Mouse (Mus musculus) CH12.LX (cell line): Measurements from ENCODE around the gene Stk40. TPM values are rescaled to one million over a fixed set of nuclear protein-coding genes. Genes with fewer than 3 reads are reported as not detected.

ENCODE experiments used
- DNase-seq: peaks from one replicate; pipeline ENCODE4 v3.0.0-alpha.2; 2013; ENCODE audit errors: extremely low read depth
- H3K27ac ChIP-seq: 2 replicates; pipeline ENCODE4 v1.5.1; 2012; ENCODE audit warnings: low read depth, mild to moderate bottlenecking, control low read depth, moderate library complexity; ENCODE audit not compliant: insufficient read depth
- H3K27me3 ChIP-seq: replicated peaks from 2 replicates; pipeline ENCODE3; 2012; ENCODE audit warnings: inconsistent platforms
- H3K36me3 ChIP-seq, 2 experiments: replicated peaks in 1 of 2; 2 replicates each; pipeline versions ENCODE3 to v1.6.1; 2012; ENCODE audit warnings: inconsistent platforms in 1 of 2, low read length in 1 of 2, mild to moderate bottlenecking in 1 of 2, mixed read lengths in 1 of 2, moderate library complexity in 1 of 2; ENCODE audit not compliant: control insufficient read depth in 1 of 2, insufficient read depth in 1 of 2
- H3K4me1 ChIP-seq, 2 experiments: 2 replicates each; pipeline ENCODE4 v1.6.1; 2012; ENCODE audit warnings: inconsistent platforms in 1 of 2, moderate library complexity in 1 of 2; ENCODE audit not compliant: insufficient read depth in 2 of 2, control insufficient read depth in 1 of 2
- H3K4me2 ChIP-seq: 2 replicates; pipeline ENCODE4 v1.6.1; 2012; ENCODE audit warnings: low read depth, mild to moderate bottlenecking, control low read depth; ENCODE audit not compliant: poor library complexity, insufficient read depth, severe bottlenecking
- H3K4me3 ChIP-seq, 3 experiments: fragments of 150-350 bp in 1 of 3; sonication (generic) in 1 of 3; replicated peaks in 1 of 3; 2 replicates each; pipeline versions ENCODE3 to v1.5.1; 2011 to 2012; ENCODE audit warnings: low read depth in 2 of 3, low read length in 2 of 3, mild to moderate bottlenecking in 2 of 3, moderate library complexity in 2 of 3, control low read depth in 1 of 3, improper control_type of control experiment in 1 of 3, inconsistent platforms in 1 of 3, mixed read lengths in 1 of 3; ENCODE audit not compliant: poor library complexity in 1 of 3
- H3K79me2 ChIP-seq: replicated peaks from 2 replicates; pipeline ENCODE4 v1.6.1; 2012; ENCODE audit warnings: mild to moderate bottlenecking, moderate library complexity; ENCODE audit not compliant: control insufficient read depth, poor library complexity, insufficient read depth, severe bottlenecking; ENCODE audit errors: extremely low read depth
- H3K9ac ChIP-seq: 2 replicates; pipeline ENCODE4 v1.6.1; 2012; ENCODE audit warnings: low read depth, mild to moderate bottlenecking, control low read depth, moderate library complexity; ENCODE audit not compliant: insufficient read depth
- H3K9me3 ChIP-seq: replicated peaks from 2 replicates; pipeline ENCODE3; 2012; ENCODE audit warnings: low read length, inconsistent platforms, mixed read lengths
- BHLHE40 ChIP-seq: IDR thresholded peaks from 2 replicates; pipeline ENCODE4 v1.6.1; 2011; ENCODE audit warnings: mild to moderate bottlenecking, low read depth, low read length, improper control_type of control experiment
- CHD1 ChIP-seq: IDR thresholded peaks from 2 replicates; pipeline ENCODE4 v1.6.1; 2012; ENCODE audit warnings: low read depth, low read length, improper control_type of control experiment, inconsistent platforms
- CTCF ChIP-seq, 2 experiments: IDR thresholded peaks in 1 of 2; conservative IDR thresholded peaks in 1 of 2; 2 replicates each; pipeline ENCODE4 v1.5.1; 2011 to 2012; ENCODE audit warnings: low read depth in 2 of 2, low read length in 2 of 2, improper control_type of control experiment in 1 of 2, inconsistent platforms in 1 of 2, mild to moderate bottlenecking in 1 of 2, moderate library complexity in 1 of 2
- ELF1 ChIP-seq: IDR thresholded peaks from 2 replicates; pipeline ENCODE4 v1.6.1; 2014; ENCODE audit warnings: low read depth, mild to moderate bottlenecking, inconsistent platforms, low read length, improper control_type of control experiment
- ETS1 ChIP-seq: conservative IDR thresholded peaks from 2 replicates; pipeline ENCODE4 v1.6.1; 2012; ENCODE audit warnings: low read depth, mild to moderate bottlenecking, inconsistent platforms, low read length, improper control_type of control experiment, moderate library complexity
- GABPA ChIP-seq: IDR thresholded peaks from 2 replicates; pipeline ENCODE4 v1.6.1; 2012; ENCODE audit warnings: low read depth, low read length, improper control_type of control experiment, inconsistent platforms; ENCODE audit not compliant: insufficient replicate concordance
- HCFC1 ChIP-seq: IDR thresholded peaks from 2 replicates; pipeline ENCODE4 v1.6.1; 2012; ENCODE audit warnings: low read depth, mild to moderate bottlenecking, inconsistent platforms, low read length, improper control_type of control experiment
- IRF4 ChIP-seq: IDR thresholded peaks from 2 replicates; pipeline ENCODE4 v1.6.1; 2014; ENCODE audit warnings: low read depth, mild to moderate bottlenecking, inconsistent platforms, low read length, improper control_type of control experiment
- JUN ChIP-seq: IDR thresholded peaks from 2 replicates; pipeline ENCODE4 v1.6.1; 2011; ENCODE audit warnings: low read depth, mild to moderate bottlenecking, low read length, improper control_type of control experiment, moderate library complexity; ENCODE audit not compliant: insufficient read depth
- MAFK ChIP-seq: IDR thresholded peaks from 2 replicates; pipeline ENCODE4 v1.6.1; 2011; ENCODE audit warnings: low read length, improper control_type of control experiment; ENCODE audit not compliant: insufficient replicate concordance
- MAX ChIP-seq: IDR thresholded peaks from 2 replicates; pipeline ENCODE4 v1.6.1; 2011; ENCODE audit warnings: low read length, improper control_type of control experiment
- MXI1 ChIP-seq: IDR thresholded peaks from 2 replicates; pipeline ENCODE4 v1.6.1; 2011; ENCODE audit warnings: mild to moderate bottlenecking, low read depth, low read length, improper control_type of control experiment
- MYC ChIP-seq: IDR thresholded peaks from 2 replicates; pipeline ENCODE4 v1.6.1; 2011; ENCODE audit warnings: low read depth, mild to moderate bottlenecking, improper control_type of control experiment, low read length
- NRF1 ChIP-seq: IDR thresholded peaks from 2 replicates; pipeline ENCODE4 v1.6.1; 2014; ENCODE audit warnings: low read depth, mild to moderate bottlenecking, inconsistent platforms, low read length, improper control_type of control experiment, moderate library complexity
- PAX5 ChIP-seq: IDR thresholded peaks from 2 replicates; pipeline ENCODE4 v1.6.1; 2012; ENCODE audit warnings: low read length, inconsistent platforms, mixed read lengths
- POLR2A ChIP-seq: IDR thresholded peaks from 2 replicates; pipeline ENCODE4 v1.6.1; 2011; ENCODE audit warnings: low read depth, mild to moderate bottlenecking, improper control_type of control experiment, low read length
- POLR2AphosphoS2 ChIP-seq: IDR thresholded peaks from 2 replicates; pipeline ENCODE4 v1.6.1; 2011; ENCODE audit warnings: low read depth, low read length, improper control_type of control experiment
- RAD21 ChIP-seq: IDR thresholded peaks from 2 replicates; pipeline ENCODE4 v1.6.1; 2011; ENCODE audit warnings: low read depth, mild to moderate bottlenecking, low read length, improper control_type of control experiment, moderate library complexity
- SMC3 ChIP-seq: IDR thresholded peaks from 2 replicates; pipeline ENCODE4 v1.6.1; 2011; ENCODE audit warnings: low read depth, low read length, improper control_type of control experiment
- UBTF ChIP-seq: IDR thresholded peaks from 2 replicates; pipeline ENCODE4 v1.6.1; 2012; ENCODE audit warnings: low read depth, mild to moderate bottlenecking, inconsistent platforms, low read length, improper control_type of control experiment, moderate library complexity
- USF2 ChIP-seq: conservative IDR thresholded peaks from 2 replicates; pipeline ENCODE4 v1.6.1; 2011; ENCODE audit warnings: low read depth, low read length, improper control_type of control experiment
- ZC3H11A ChIP-seq: IDR thresholded peaks from 2 replicates; pipeline ENCODE4 v1.6.1; 2012; ENCODE audit warnings: low read depth, mild to moderate bottlenecking, inconsistent platforms, low read length, improper control_type of control experiment
- ZKSCAN1 ChIP-seq: IDR thresholded peaks from 2 replicates; pipeline ENCODE4 v1.6.1; 2012; ENCODE audit warnings: low read depth, inconsistent platforms, low read length, improper control_type of control experiment, borderline replicate concordance
- dilution Hi-C: fragments of 300-500 bp; cut with MboI; formaldehyde crosslinking; loops from 2 replicates; pipeline ENCODE4 v1.14.3; 2020; ENCODE audit warnings: low sequenced_read_pairs; ENCODE audit not compliant: extremely low pct_unique_long_range_greater_than_20kb, extremely low pct_ligation_motif_present
- in situ Hi-C: fragments of 300-500 bp; cut with MboI; formaldehyde crosslinking; loops from 3 replicates; pipeline ENCODE4 v1.14.3; 2019; ENCODE audit warnings: low sequenced_read_pairs, low pct_ligation_motif_present, low pct_unique_long_range_greater_than_20kb, mixed read lengths
- polyA plus RNA-seq: library from polyadenylated mRNA; unstranded; fragments of >175 nt; gene quantifications from 2 replicates; pipeline ENCODE4 v1.2.1, GENCODE M21; 2012; ENCODE audit warnings: low read depth; ENCODE audit not compliant: insufficient read length
- total RNA-seq, 2 experiments: library from RNA; depleted of rRNA; stranded (reverse); fragments of 300-350 nt in 1 of 2; fragments of >200 nt in 1 of 2; gene quantifications; 2 replicates each; pipeline ENCODE4 v1.2.3; 2012 to 2014

The Stk40 gene
- total and polyA plus RNA-seq, 3 experiments = 8.6 to 33.0 (median 16.4) TPM

DNA sequence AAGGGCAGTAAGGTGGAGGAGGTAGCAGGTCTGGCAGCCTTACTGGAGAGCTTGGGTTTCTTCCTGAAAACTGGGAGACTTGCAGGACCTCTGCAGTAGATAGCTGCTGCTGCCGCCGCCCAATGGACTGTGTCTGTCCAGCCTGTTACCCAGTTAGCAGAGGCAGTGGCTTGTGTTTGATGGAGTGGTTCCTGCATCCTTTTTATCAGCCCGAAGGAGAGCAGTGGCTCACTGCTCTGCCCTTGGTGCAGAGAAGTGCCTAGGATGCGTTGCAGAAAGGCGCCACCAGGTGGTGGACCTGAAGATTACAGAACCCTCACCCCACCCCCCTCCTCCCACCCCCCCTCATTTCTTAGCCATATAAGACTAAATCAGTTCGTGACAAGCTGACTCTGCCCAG is 10.2 kb downstream of the Stk40 start:
- Histone ChIP-seq H3K79me2 (peaks cover 21% of the 10 kb centered on the region), H3K4me3 (no peak overlapping the region), H3K4me2 (no peak overlapping the region), H3K27me3 (no peaks in the 10 kb centered on the region), H3K36me3 (peaks cover 37 to 60% of the 10 kb centered on the region in 2 experiments), H3K27ac (no peak overlapping the region), H3K4me1 (peaks cover 15 to 52% of the 10 kb centered on the region in 2 experiments), H3K9ac (no peak overlapping the region), H3K9me3 (no peaks in the 10 kb centered on the region)
- peak; percentile 47 for DNase-seq
- in situ Hi-C loops = loop anchor here (5.0 kb wide), 1 partner anchor 37 kb away; no protein-coding TSS in a partner anchor
- TF ChIP-seq CTCF (conservative IDR thresholded peaks at IDR 0.05 in 1 of 2, IDR thresholded peaks at IDR 0.05 in 1 of 2; ENCODE audit: low read depth in 2 of 2, low read length in 2 of 2) (peak in 1 of 2 experiments; percentile 69; a peak in 2 of 4 replicates), ZC3H11A (no peak), CHD1 (no peak), RAD21 (peak; percentile 59), UBTF (no peak), ETS1 (no peak), SMC3 (peak; percentile 67)
- dilution Hi-C loops = no loop called here

DNA sequence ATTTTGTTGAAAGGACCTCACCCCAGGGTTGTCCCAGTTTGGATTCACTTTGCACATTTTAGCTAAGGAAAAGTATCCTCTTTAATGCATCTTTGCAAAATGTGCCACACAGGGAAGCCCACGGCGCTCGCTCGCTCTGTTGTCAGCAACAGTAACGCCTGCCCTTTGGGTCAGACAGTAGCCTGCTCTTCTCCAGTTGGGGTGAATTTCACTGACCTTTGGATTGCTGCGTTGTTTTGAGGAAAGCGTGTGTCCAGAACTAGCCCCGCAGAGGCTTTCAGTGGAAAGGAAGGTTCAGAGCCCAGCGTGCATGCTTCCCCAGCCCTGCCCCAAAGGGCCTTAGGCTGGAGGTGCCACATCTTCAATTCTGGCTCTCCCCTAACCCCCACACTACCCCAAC is 11.7 kb downstream of the Stk40 start:
- Histone ChIP-seq H3K27me3 (no peaks in the 10 kb centered on the region), H3K4me3 (no peak overlapping the region), H3K4me1 (peaks cover 3 to 37% of the 10 kb centered on the region in 2 experiments; a peak in 2 of 4 replicates)
- in situ Hi-C loops = no loop called here
- TF ChIP-seq HCFC1 = no peak
- TF ChIP-seq CHD1 = no peak
- TF ChIP-seq RAD21 = no peak
- TF ChIP-seq UBTF = no peak
- no peak for TF ChIP-seq MAFK
- TF ChIP-seq ETS1 = no peak
- TF ChIP-seq, all 38 proteins: peak for 0
- no peak for DNase-seq
- Histone ChIP-seq H3K36me3 (peaks cover 40 to 65% of the 10 kb centered on the region in 2 experiments), H3K9ac (no peak overlapping the region), H3K79me2 (peaks cover 13% of the 10 kb centered on the region), H3K4me2 (no peak overlapping the region), H3K27ac (no peak overlapping the region), H3K9me3 (no peaks in the 10 kb centered on the region)
- dilution Hi-C loops = no loop called here

DNA sequence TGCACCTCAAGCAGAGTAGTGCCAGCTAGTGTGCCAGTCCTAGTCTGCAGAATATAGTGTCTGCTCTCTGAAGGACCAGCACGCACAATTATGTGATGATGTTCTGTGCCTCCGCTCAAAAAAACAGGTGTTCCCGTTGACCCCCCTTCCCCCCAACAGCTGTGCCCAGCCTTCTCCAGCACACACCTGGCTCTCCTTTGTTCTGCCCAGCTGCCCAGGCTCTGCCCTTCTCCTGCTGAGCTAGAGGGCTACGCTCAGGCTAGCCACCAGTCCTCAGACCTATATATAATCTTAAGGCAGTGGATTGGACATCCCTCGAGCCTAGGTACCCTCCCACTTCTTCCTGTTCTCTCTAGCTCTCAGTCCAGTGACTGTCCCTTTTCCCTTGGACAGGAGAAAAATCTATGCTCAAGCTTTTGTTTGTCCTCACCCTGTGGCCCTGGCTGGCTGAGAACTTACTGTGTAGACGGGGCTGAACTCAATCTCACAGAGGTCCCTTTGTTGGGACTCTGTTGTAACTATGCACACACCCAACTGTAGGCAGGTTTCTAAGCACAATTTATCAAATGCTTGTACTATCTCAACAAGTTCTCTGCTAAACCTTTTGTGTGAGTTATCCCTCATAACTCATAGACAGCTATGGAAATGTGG is 12.2 kb downstream of the Stk40 start:
- Histone ChIP-seq H3K79me2 (peaks cover 11% of the 10 kb centered on the region), H3K27ac (no peak overlapping the region), H3K4me2 (no peak overlapping the region), H3K4me1 (peaks cover 3 to 32% of the 10 kb centered on the region in 2 experiments; a peak in 2 of 4 replicates), H3K27me3 (no peaks in the 10 kb centered on the region), H3K9me3 (no peaks in the 10 kb centered on the region), H3K4me3 (no peak overlapping the region), H3K9ac (no peak overlapping the region), H3K36me3 (peaks cover 45 to 71% of the 10 kb centered on the region in 2 experiments)
- dilution Hi-C loops (no loop called here), in situ Hi-C loops (no loop called here)
- no peak for DNase-seq
- TF ChIP-seq JUN = no peak
- no peak for TF ChIP-seq MYC
- no peak for TF ChIP-seq PAX5
- no peak for TF ChIP-seq ZKSCAN1
- TF ChIP-seq GABPA = no peak
- TF ChIP-seq POLR2AphosphoS2 = no peak
- no peak for TF ChIP-seq MAX
- no peak for TF ChIP-seq MXI1
- TF ChIP-seq ETS1 = no peak
- TF ChIP-seq ELF1 = no peak
- TF ChIP-seq MAFK = no peak
- no peak for TF ChIP-seq NRF1
- no peak for TF ChIP-seq USF2
- no peak for TF ChIP-seq CTCF (conservative IDR thresholded peaks at IDR 0.05 in 1 of 2, IDR thresholded peaks at IDR 0.05 in 1 of 2; ENCODE audit: low read depth in 2 of 2, low read length in 2 of 2)
- TF ChIP-seq POLR2A = no peak
- no peak for TF ChIP-seq IRF4
- no peak for TF ChIP-seq BHLHE40
- no peak for TF ChIP-seq RAD21
- TF ChIP-seq ZC3H11A = no peak
